Mouse (Mus musculus) ES-E14 (cell line): ENCODE measurements around the gene Stac2. TPM values are rescaled to one million over a fixed set of nuclear protein-coding genes. Genes with fewer than 3 reads are reported as not detected.
A peak's percentile ranks its signal among the peaks of the same experiment; 100 is the strongest.

Experiments
- DNase-seq: peaks from one replicate; pipeline ENCODE4 v3.0.0-alpha.2; 2013; ENCODE audit warnings: low read depth, low spot score
- H3K27ac ChIP-seq: 2 replicates; pipeline ENCODE4 v1.5.1; 2012; ENCODE audit warnings: low read depth, mild to moderate bottlenecking, low read length, moderate library complexity, mixed read lengths; ENCODE audit not compliant: poor library complexity, insufficient read depth, severe bottlenecking
- H3K36me3 ChIP-seq: 2 replicates; pipeline ENCODE4 v1.6.1; 2012; ENCODE audit warnings: mild to moderate bottlenecking, low read length, moderate library complexity, mixed read lengths; ENCODE audit not compliant: control insufficient read depth, poor library complexity, insufficient read depth, severe bottlenecking
- H3K4me1 ChIP-seq, 2 experiments: fragments of 150-350 bp in 1 of 2; sonication (generic) in 1 of 2; 2 replicates each; pipeline ENCODE4 v1.6.1; 2012; ENCODE audit warnings: low read length in 2 of 2, mild to moderate bottlenecking in 1 of 2, mixed read lengths in 1 of 2; ENCODE audit not compliant: control insufficient read depth in 2 of 2, insufficient read depth in 2 of 2, poor library complexity in 1 of 2
- H3K4me3 ChIP-seq, 2 experiments: fragments of 150-350 bp in 1 of 2; sonication (generic) in 1 of 2; 2 replicates each; pipeline ENCODE4 v1.5.1; 2012; ENCODE audit warnings: low read length in 2 of 2, low read depth in 1 of 2, mild to moderate bottlenecking in 1 of 2, mixed read lengths in 1 of 2; ENCODE audit not compliant: insufficient read depth in 1 of 2, poor library complexity in 1 of 2, severe bottlenecking in 1 of 2
- H3K9ac ChIP-seq: 2 replicates; pipeline ENCODE4 v1.6.1; 2012; ENCODE audit warnings: low read depth, mild to moderate bottlenecking, low read length, mixed read lengths; ENCODE audit not compliant: poor library complexity, insufficient read depth, severe bottlenecking
- H3K9me3 ChIP-seq: fragments of 150-350 bp; sonication (generic); 2 replicates; pipeline ENCODE4 v1.6.1; 2012; ENCODE audit warnings: low read depth, mild to moderate bottlenecking, low read length; ENCODE audit not compliant: control insufficient read depth, insufficient read depth
- CHD2 ChIP-seq: IDR thresholded peaks from 2 replicates; pipeline ENCODE4 v1.6.1; 2014; ENCODE audit warnings: mild to moderate bottlenecking, low read depth, low read length, inconsistent platforms
- HCFC1 ChIP-seq: IDR thresholded peaks from 2 replicates; pipeline ENCODE4 v1.6.1; 2012; ENCODE audit warnings: low read length, inconsistent platforms, borderline replicate concordance; ENCODE audit not compliant: insufficient read depth
- MAFK ChIP-seq: IDR thresholded peaks from 2 replicates; pipeline ENCODE4 v1.6.1; 2014; ENCODE audit warnings: mild to moderate bottlenecking, low read depth, low read length, inconsistent platforms; ENCODE audit not compliant: insufficient read depth
- ZC3H11A ChIP-seq: IDR thresholded peaks from 2 replicates; pipeline ENCODE4 v1.6.1; 2012; ENCODE audit warnings: low read depth, mild to moderate bottlenecking, inconsistent platforms, low read length, borderline replicate concordance
- ZNF384 ChIP-seq: IDR thresholded peaks from 2 replicates; pipeline ENCODE4 v1.6.1; 2012; ENCODE audit warnings: low read depth, low read length, inconsistent platforms
- in situ Hi-C, 2 experiments: fragments of 600-800 bp; cut with MboI; formaldehyde crosslinking; loops; one replicate each; pipeline ENCODE4 v1.15.1; 2025; ENCODE audit warnings: low sequenced_read_pairs in 2 of 2, inconsistent platforms in 1 of 2; ENCODE audit not compliant: unreplicated experiment in 2 of 2
- total RNA-seq: library from RNA; depleted of rRNA; stranded (reverse); fragments of 300-350 nt; gene quantifications from 2 replicates; pipeline ENCODE4 v1.2.3, GENCODE M21; 2012; rRNA removed

Stac2 gene
- 2.1 and 3.8 TPM in 2 replicates for total RNA-seq

- TF ChIP-seq CHD2: no peak
- TF ChIP-seq HCFC1: no peak
- TF ChIP-seq MAFK: no peak
- TF ChIP-seq ZNF384: no peak
- no peak for TF ChIP-seq ZC3H11A
- no peak within 1 kb of the TSS for H3K27ac ChIP-seq
- in situ Hi-C loops: no loop called here
- peaks cover 2 to 13% of the 10 kb centered on the region in 2 experiments; a peak in 3 of 4 replicates for H3K4me1 ChIP-seq
- peak; percentile 82 for DNase-seq
- no peaks in the 10 kb centered on the region for H3K9me3 ChIP-seq
- peak within 1 kb of the TSS; percentile 46 for H3K9ac ChIP-seq
- H3K36me3 ChIP-seq: no peaks in the 10 kb centered on the region
- peak within 1 kb of the TSS; percentile 60 to 83 for H3K4me3 ChIP-seq
Observed at GRCm38 (mm10) chr11:98052989-98053834, at the start of gene Stac2. Gene Stac2 (minus strand): TSS chr11:98053462.

GRCm38 (mm10) chr11:98101332-98101731 lies 48.1 kb upstream of the Stac2 start:
- no peak overlapping the region for H3K9ac ChIP-seq
- in situ Hi-C loops: no loop called here
- peaks cover 5% of the 10 kb centered on the region; the same call in 1 of the 2 replicates for H3K36me3 ChIP-seq
- no peaks in the 10 kb centered on the region for H3K9me3 ChIP-seq
- H3K4me3 ChIP-seq: no peak overlapping the region
- TF ChIP-seq ZC3H11A (no peak), HCFC1 (no peak), ZNF384 (peak; percentile 44; the same call in 1 of the 2 replicates)
- no peaks in the 10 kb centered on the region for H3K4me1 ChIP-seq
- H3K27ac ChIP-seq: no peak overlapping the region
- DNase-seq: no peak

DNA sequence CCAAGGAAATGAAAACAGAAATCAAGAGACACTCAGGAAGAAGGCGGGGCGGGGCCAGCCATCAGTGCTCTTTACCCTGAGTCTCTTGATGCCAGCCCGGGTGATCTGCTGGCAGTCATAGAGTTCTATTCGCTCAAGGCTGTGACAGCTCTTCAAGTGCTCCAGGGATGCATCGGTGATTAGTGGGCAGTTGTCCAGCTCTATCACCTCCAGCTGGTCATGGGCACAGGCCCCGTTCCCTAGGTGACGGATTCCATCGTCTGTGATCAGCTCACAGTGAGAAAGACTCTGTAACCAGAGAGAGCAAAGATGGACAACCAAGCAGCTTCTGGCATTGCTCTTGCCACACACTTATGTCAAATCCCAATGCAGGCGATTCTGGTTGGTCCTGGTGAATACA lies 37.3 kb upstream of the Stac2 start:
- no peak for DNase-seq
- TF ChIP-seq HCFC1 (no peak), MAFK (no peak), CHD2 (no peak)
- Histone ChIP-seq H3K9me3 (no peaks in the 10 kb centered on the region), H3K4me1 (peaks cover 4 to 21% of the 10 kb centered on the region in 2 experiments; a peak in 2 of 4 replicates), H3K36me3 (peaks cover 14% of the 10 kb centered on the region; the same call in 1 of the 2 replicates), H3K4me3 (no peak overlapping the region), H3K9ac (no peak overlapping the region), H3K27ac (no peak overlapping the region)
- in situ Hi-C loops: no loop called here

DNA sequence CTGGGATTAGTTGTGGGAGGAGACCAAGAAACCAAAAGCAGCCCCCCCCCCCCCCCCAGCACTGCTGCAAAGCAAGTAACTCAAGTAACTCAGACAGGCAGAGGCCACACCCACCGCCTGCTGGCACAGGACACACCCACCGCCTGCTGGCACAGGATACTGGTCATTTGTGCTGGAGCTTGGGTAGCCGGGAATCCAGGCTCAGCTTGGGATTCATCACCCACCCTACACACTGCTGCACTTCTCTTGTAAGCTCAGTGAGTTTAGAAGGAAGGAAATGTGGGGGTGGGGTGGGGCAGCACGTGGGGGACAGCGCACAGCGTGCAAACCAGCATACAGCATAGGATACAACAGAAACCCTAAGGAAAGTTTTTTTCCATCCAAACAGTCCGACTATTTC lies 35.0 kb upstream of the Stac2 start:
- Histone ChIP-seq H3K4me1 (peaks cover 4 to 26% of the 10 kb centered on the region in 2 experiments; a peak in 2 of 4 replicates), H3K9ac (no peak overlapping the region), H3K4me3 (no peak overlapping the region), H3K36me3 (peaks cover 14% of the 10 kb centered on the region; the same call in 1 of the 2 replicates), H3K9me3 (no peaks in the 10 kb centered on the region), H3K27ac (no peak overlapping the region; the same call in 1 of the 2 replicates)
- in situ Hi-C loops: no loop called here
- DNase-seq: no peak
- TF ChIP-seq ZNF384 (no peak), HCFC1 (no peak), ZC3H11A (no peak), CHD2 (no peak), MAFK (no peak)
